8 mouse cellular contexts compared by ENCODE assay signal in genomic region chr1:176861981-176862644, GRCm38 (mm10). TPM values are rescaled to one million over a fixed set of nuclear protein-coding genes. Genes with fewer than 3 reads are reported as not detected.
DNase-seq lines count a peak whose midpoint lies in the region; ATAC-seq and TF ChIP-seq lines count a peak whose summit lies in the region.

No protein-coding gene starts in this region.

- 57% methylated on average over 9 of the region's 9 CpGs for WGBS in liver, embryonic 12.5 days (ENCODE audit: insufficient replicate concordance)
- WGBS in midbrain, postnatal 0 days, result 54% methylated on average over 9 of the region's 9 CpGs
- 60% methylated on average over 9 of the region's 9 CpGs for WGBS in stomach, embryonic 14.5 days

- H3K9me3 ChIP-seq in liver, embryonic 12.5 days (replicated peaks), result no peaks in the 10 kb centered on the region
- H3K9me3 ChIP-seq in midbrain, postnatal 0 days (ENCODE audit: low read length), result no peaks in the 10 kb centered on the region
- no peaks in the 10 kb centered on the region for H3K9me3 ChIP-seq in stomach, embryonic 14.5 days (ENCODE audit: control insufficient read depth, low read depth, low read length)

- H3K27ac ChIP-seq in liver, embryonic 12.5 days, result no peak overlapping the region
- no peak overlapping the region for H3K27ac ChIP-seq in midbrain, postnatal 0 days (ENCODE audit: low read depth, low read length)
- no peak overlapping the region for H3K27ac ChIP-seq in stomach, embryonic 14.5 days (ENCODE audit: low read length)

- no peak overlapping the region for H3K9ac ChIP-seq in liver, embryonic 12.5 days
- H3K9ac ChIP-seq in midbrain, postnatal 0 days (replicated peaks; ENCODE audit: low read length, poor library complexity, severe bottlenecking), result no peak overlapping the region
- no peak overlapping the region for H3K9ac ChIP-seq in stomach, embryonic 14.5 days (replicated peaks; ENCODE audit: low read depth, low read length)

- TF ChIP-seq POLR2A in brain, embryonic 14.5 days (IDR thresholded peaks at IDR 0.05; ENCODE audit: borderline replicate concordance, extremely low read depth, insufficient read depth, insufficient read length, poor library complexity, severe bottlenecking), result no peak

- intact Hi-C loops in left cerebral cortex, postnatal 14 days (cut with DNase I), result loop anchor here (5.0 to 10.0 kb wide), 3 partner anchors 97 to 927 kb away; no protein-coding TSS in a partner anchor

- no peaks in the 10 kb centered on the region for H3K4me1 ChIP-seq in liver, embryonic 12.5 days
- no peaks in the 10 kb centered on the region for H3K4me1 ChIP-seq in midbrain, postnatal 0 days (ENCODE audit: insufficient read depth, low read length)
- no peaks in the 10 kb centered on the region for H3K4me1 ChIP-seq in stomach, embryonic 14.5 days (ENCODE audit: control insufficient read depth, insufficient read depth, low read length)

- TF ChIP-seq CTCF in brain, embryonic 14.5 days (IDR thresholded peaks at IDR 0.05; ENCODE audit: borderline replicate concordance, extremely low read depth, insufficient read depth, insufficient read length), result peak; percentile 65; the same call in 1 of the 2 replicates
- peak; percentile 93 for TF ChIP-seq CTCF in midbrain, postnatal 0 days (IDR thresholded peaks at IDR 0.05)

- DNase-seq in liver, result peak; percentile 30
- peak; percentile 85 for DNase-seq in brain, embryonic 14.5 days (ENCODE audit: low read depth)
- peak; percentile 44 for DNase-seq in fibroblast of lung, adult 2 months (ENCODE audit: low read depth)
- DNase-seq in left cerebral cortex, postnatal 14 days (ENCODE audit: low spot score in 2 of 2), result peak; percentile 86 to 87
- peak; percentile 88 for DNase-seq in midbrain, postnatal 0 days (ENCODE audit: low spot score)

- H3K27me3 ChIP-seq in liver, embryonic 12.5 days (replicated peaks), result no peaks in the 10 kb centered on the region
- no peaks in the 10 kb centered on the region for H3K27me3 ChIP-seq in midbrain, postnatal 0 days (ENCODE audit: insufficient read depth, low read length)
- H3K27me3 ChIP-seq in stomach, embryonic 14.5 days (ENCODE audit: control insufficient read depth, insufficient read depth, low read length), result no peaks in the 10 kb centered on the region

- H3K36me3 ChIP-seq in liver, embryonic 12.5 days, result no peaks in the 10 kb centered on the region
- no peaks in the 10 kb centered on the region for H3K36me3 ChIP-seq in midbrain, postnatal 0 days (ENCODE audit: insufficient read depth, low read length)
- H3K36me3 ChIP-seq in stomach, embryonic 14.5 days (ENCODE audit: control insufficient read depth, insufficient read depth, low read length), result no peaks in the 10 kb centered on the region

- H3K4me2 ChIP-seq in liver, embryonic 12.5 days, result no peak overlapping the region
- H3K4me2 ChIP-seq in midbrain, postnatal 0 days (ENCODE audit: low read depth, low read length, poor library complexity, severe bottlenecking), result no peak overlapping the region
- H3K4me2 ChIP-seq in stomach, embryonic 14.5 days (replicated peaks; ENCODE audit: low read depth, low read length), result no peak overlapping the region

- no peak for ATAC-seq in liver, embryonic 12.5 days
- peak; percentile 84 for ATAC-seq in inflammation-experienced regulatory T-cells, adult 6 months
- ATAC-seq in midbrain, postnatal 0 days (ENCODE audit: low FRiP score), result peak; percentile 56; the same call in 1 of the 2 replicates
- 0 out of 2 replicates have a peak, but pooled peaks have one; percentile 10 for ATAC-seq in stomach, embryonic 14.5 days (ENCODE audit: insufficient number of reproducible peaks, insufficient read depth, low FRiP score, low read depth)

- no peak overlapping the region for H3K4me3 ChIP-seq in liver, embryonic 12.5 days
- no peak overlapping the region for H3K4me3 ChIP-seq in midbrain, postnatal 0 days (ENCODE audit: low read depth, low read length)
- H3K4me3 ChIP-seq in stomach, embryonic 14.5 days (ENCODE audit: low read depth, low read length), result no peak overlapping the region

RNA-seq across cellular contexts. Expression of gene Sdccag8, which starts 47.7 kb away (rescaled TPM):
- polyA plus RNA-seq in liver, embryonic 12.5 days (2016; fragmentation: Nextera tagmentation; extraction: Ambion mirVana), result 6.4 and 6.7 TPM in 2 replicates
- 11.2 and 11.4 TPM in 2 replicates for polyA plus RNA-seq in brain, embryonic 14.5 days (2012; rRNA removed)
- 10 to 100 TPM; 24.5 to 28.1 (median 27.5) TPM for polyA plus RNA-seq in inflammation-experienced regulatory T-cells, adult 6 months (2017; shearing (Covaris generic))
- total RNA-seq in left cerebral cortex, postnatal 14 days (2021), result 10 to 100 TPM; 10.6 to 13.6 TPM
- 6.1 and 7.7 TPM in 2 replicates for total RNA-seq in midbrain, postnatal 0 days (2014; rRNA removed)
- polyA plus RNA-seq in midbrain, postnatal 0 days (2015; fragmentation: Nextera tagmentation; extraction: Ambion mirVana), result 26.8 and 27.0 TPM in 2 replicates
- 15.6 and 17.6 TPM in 2 replicates for polyA plus RNA-seq in stomach, embryonic 14.5 days (2014; fragmentation: Nextera tagmentation; extraction: Ambion mirVana)

RNA-seq across cellular contexts. Expression of gene Cep170, which starts 48.2 kb away (rescaled TPM):
- 9.4 and 11.5 TPM in 2 replicates for polyA plus RNA-seq in liver, embryonic 12.5 days (2016; fragmentation: Nextera tagmentation; extraction: Ambion mirVana)
- polyA plus RNA-seq in brain, embryonic 14.5 days (2012; rRNA removed), result 178 and 198 TPM in 2 replicates
- 10 to 100 TPM; 10.7 to 11.6 (median 11.6) TPM for polyA plus RNA-seq in inflammation-experienced regulatory T-cells, adult 6 months (2017; shearing (Covaris generic))
- 100 to 1,000 TPM; 125 to 130 TPM for total RNA-seq in left cerebral cortex, postnatal 14 days (2021)
- total RNA-seq in midbrain, postnatal 0 days (2014; rRNA removed), result 165 and 217 TPM in 2 replicates
- polyA plus RNA-seq in midbrain, postnatal 0 days (2015; fragmentation: Nextera tagmentation; extraction: Ambion mirVana), result 78.7 and 83.1 TPM in 2 replicates
- polyA plus RNA-seq in stomach, embryonic 14.5 days (2014; fragmentation: Nextera tagmentation; extraction: Ambion mirVana), result 34.8 and 37.6 TPM in 2 replicates

Comparison
In these comparisons a context has a peak if more than half of its experiments do, and no peak if none do; other contexts are left out.
1. DNase-seq: peak in every context shown above with its lines; median percentile 88 in midbrain, postnatal 0 days; 86 in left cerebral cortex, postnatal 14 days; 85 in brain, embryonic 14.5 days; 44 in fibroblast of lung, adult 2 months; 30 in liver.